Mouse (Mus musculus) bone marrow macrophage, adult 2 months (primary cell): ENCODE measurements around the gene F2rl3.

Source experiments
- CTCF ChIP-seq: IDR thresholded peaks from 2 replicates; pipeline ENCODE4 v1.5.1; 2012; ENCODE audit warnings: low read depth, mild to moderate bottlenecking, low read length, moderate library complexity
- POLR2A ChIP-seq: IDR thresholded peaks from 2 replicates; pipeline ENCODE4 v1.6.1; 2012; ENCODE audit warnings: mild to moderate bottlenecking, low read depth, low read length, borderline replicate concordance

GRCm38 (mm10) chr8:72760216-72760615 is 1.5 kb upstream of the F2rl3 start:
- TF ChIP-seq POLR2A (no peak), CTCF (no peak)
